Mouse (Mus musculus): ENCODE measurements around the gene Gpr176. TPM values are rescaled to one million over a fixed set of nuclear protein-coding genes. Genes with fewer than 3 reads are reported as not detected.

The Gpr176 gene
- polyA plus RNA-seq, 1 experiment from 2014 or later = 0.73 TPM

GRCm38 (mm10) chr2:118257094-118257493 lies 116.1 kb downstream of the Gpr176 start:
- Histone ChIP-seq H3K27me3 (no peaks in the 10 kb centered on the region), H3K9ac (no peak overlapping the region), H3K9me3 (no peaks in the 10 kb centered on the region), H3K4me3 (peak overlapping the region; percentile 40), H3K36me3 (no peaks in the 10 kb centered on the region), H3K27ac (no peak overlapping the region), H3K4me2 (peak overlapping the region; percentile 52), H3K4me1 (peaks cover 5% of the 10 kb centered on the region)
- 72% methylated on average over 8 of the region's 8 CpGs for WGBS
- ATAC-seq (ENCODE audit: insufficient number of reproducible peaks, low FRiP score, low TSS enrichment, low read depth) = no peak

GRCm38 (mm10) chr2:118256621-118257053 lies 116.6 kb downstream of the Gpr176 start, which contains the start of gene Fsip1:
Gene Fsip1, minus strand, starts transcription at chr2:118256966.
- Histone ChIP-seq H3K9ac (no peak within 1 kb of the TSS), H3K4me2 (peak within 1 kb of the TSS; percentile 52)

GRCm38 (mm10) chr2:118254516-118254915 lies 118.7 kb downstream of the Gpr176 start:
- H3K4me1 ChIP-seq = peaks cover 5% of the 10 kb centered on the region
- WGBS = 39% methylated on average over 8 of the region's 8 CpGs
- H3K4me3 ChIP-seq = no peak overlapping the region
- H3K4me2 ChIP-seq = no peak overlapping the region
- ATAC-seq (ENCODE audit: insufficient number of reproducible peaks, low FRiP score, low TSS enrichment, low read depth) = no peak
- no peak overlapping the region for H3K9ac ChIP-seq
- no peaks in the 10 kb centered on the region for H3K36me3 ChIP-seq
- no peaks in the 10 kb centered on the region for H3K27me3 ChIP-seq
- H3K27ac ChIP-seq = no peak overlapping the region
- no peaks in the 10 kb centered on the region for H3K9me3 ChIP-seq

More at GRCm38 (mm10) chr2:118256621-118257053, 116.6 kb downstream of the Gpr176 start, which contains the start of gene Fsip1:
- peak within 1 kb of the TSS; percentile 40 for H3K4me3 ChIP-seq
- H3K27me3 ChIP-seq = no peaks in the 10 kb centered on the region
- no peak within 1 kb of the TSS for H3K27ac ChIP-seq
- ATAC-seq (ENCODE audit: insufficient number of reproducible peaks, low FRiP score, low TSS enrichment, low read depth) = peak; percentile 58
- peaks cover 5% of the 10 kb centered on the region for H3K4me1 ChIP-seq
- 2% methylated on average over 25 of the region's 25 CpGs for WGBS
- no peaks in the 10 kb centered on the region for H3K36me3 ChIP-seq
- no peaks in the 10 kb centered on the region for H3K9me3 ChIP-seq

GRCm38 (mm10) chr2:118248966-118249365 lies 124.3 kb downstream of the Gpr176 start:
- Histone ChIP-seq H3K36me3 (no peaks in the 10 kb centered on the region), H3K9me3 (no peaks in the 10 kb centered on the region), H3K4me1 (no peaks in the 10 kb centered on the region), H3K9ac (no peak overlapping the region), H3K27ac (no peak overlapping the region), H3K4me2 (no peak overlapping the region), H3K4me3 (no peak overlapping the region), H3K27me3 (no peaks in the 10 kb centered on the region)
- ATAC-seq (ENCODE audit: insufficient number of reproducible peaks, low FRiP score, low TSS enrichment, low read depth) = no peak
- 78% methylated on average over 12 of the region's 12 CpGs for WGBS

GRCm38 (mm10) chr2:118248016-118248415 lies 125.2 kb downstream of the Gpr176 start:
- 41% methylated on average over 2 of the region's 2 CpGs for WGBS
- Histone ChIP-seq H3K9ac (no peak overlapping the region), H3K27me3 (no peaks in the 10 kb centered on the region), H3K36me3 (no peaks in the 10 kb centered on the region), H3K4me2 (no peak overlapping the region), H3K27ac (no peak overlapping the region), H3K4me1 (no peaks in the 10 kb centered on the region), H3K9me3 (no peaks in the 10 kb centered on the region), H3K4me3 (no peak overlapping the region)
- ATAC-seq (ENCODE audit: insufficient number of reproducible peaks, low FRiP score, low TSS enrichment, low read depth) = no peak

GRCm38 (mm10) chr2:118245914-118246313 lies 127.3 kb downstream of the Gpr176 start:
- Histone ChIP-seq H3K4me1 (no peaks in the 10 kb centered on the region), H3K9me3 (no peaks in the 10 kb centered on the region), H3K27ac (no peak overlapping the region), H3K9ac (no peak overlapping the region), H3K36me3 (no peaks in the 10 kb centered on the region), H3K27me3 (no peaks in the 10 kb centered on the region), H3K4me3 (no peak overlapping the region), H3K4me2 (no peak overlapping the region)
- ATAC-seq (ENCODE audit: insufficient number of reproducible peaks, low FRiP score, low TSS enrichment, low read depth) = no peak
- 9% methylated on average over 10 of the region's 10 CpGs for WGBS

GRCm38 (mm10) chr2:118236196-118236595 lies 137.0 kb downstream of the Gpr176 start:
- WGBS = 29% methylated on average over 7 of the region's 7 CpGs
- H3K9ac ChIP-seq = no peak overlapping the region
- H3K9me3 ChIP-seq = no peaks in the 10 kb centered on the region
- H3K4me1 ChIP-seq = no peaks in the 10 kb centered on the region; the same call in 1 of the 2 replicates
- no peaks in the 10 kb centered on the region for H3K36me3 ChIP-seq
- H3K27ac ChIP-seq = no peak overlapping the region
- no peak for ATAC-seq (ENCODE audit: insufficient number of reproducible peaks, low FRiP score, low TSS enrichment, low read depth)
- H3K4me3 ChIP-seq = no peak overlapping the region
- no peaks in the 10 kb centered on the region for H3K27me3 ChIP-seq
- H3K4me2 ChIP-seq = no peak overlapping the region

- ATAC-seq (ENCODE audit: insufficient number of reproducible peaks, low FRiP score, low TSS enrichment, low read depth) = no peak
- H3K36me3 ChIP-seq = no peaks in the 10 kb centered on the region
- H3K4me2 ChIP-seq = no peak overlapping the region
- H3K27me3 ChIP-seq = no peaks in the 10 kb centered on the region
- H3K4me1 ChIP-seq = no peaks in the 10 kb centered on the region; the same call in 1 of the 2 replicates
- 61% methylated on average over 3 of the region's 3 CpGs for WGBS
- H3K27ac ChIP-seq = no peak overlapping the region
- H3K4me3 ChIP-seq = no peak overlapping the region
- no peaks in the 10 kb centered on the region for H3K9me3 ChIP-seq
- no peak overlapping the region for H3K9ac ChIP-seq
Measured at GRCm38 (mm10) chr2:118235614-118236013, 137.6 kb downstream of the Gpr176 start.

- no peaks in the 10 kb centered on the region for H3K36me3 ChIP-seq
- H3K9me3 ChIP-seq = no peaks in the 10 kb centered on the region
- H3K4me1 ChIP-seq = no peaks in the 10 kb centered on the region
- H3K9ac ChIP-seq = no peak overlapping the region
- no peak overlapping the region for H3K27ac ChIP-seq
- WGBS = 49% methylated on average over 3 of the region's 3 CpGs
- H3K4me2 ChIP-seq = no peak overlapping the region
- ATAC-seq (ENCODE audit: insufficient number of reproducible peaks, low FRiP score, low TSS enrichment, low read depth) = no peak
- no peak overlapping the region for H3K4me3 ChIP-seq
- no peaks in the 10 kb centered on the region for H3K27me3 ChIP-seq
Measured at GRCm38 (mm10) chr2:118230544-118230943, 142.7 kb downstream of the Gpr176 start.

- WGBS = 92% methylated on average over 4 of the region's 4 CpGs
- no peaks in the 10 kb centered on the region for H3K9me3 ChIP-seq
- H3K36me3 ChIP-seq = no peaks in the 10 kb centered on the region
- no peaks in the 10 kb centered on the region for H3K27me3 ChIP-seq
- H3K4me1 ChIP-seq = no peaks in the 10 kb centered on the region
- H3K4me3 ChIP-seq = no peak overlapping the region
- no peak overlapping the region for H3K9ac ChIP-seq
- ATAC-seq (ENCODE audit: insufficient number of reproducible peaks, low FRiP score, low TSS enrichment, low read depth) = no peak
- no peak overlapping the region for H3K4me2 ChIP-seq
- H3K27ac ChIP-seq = no peak overlapping the region
Measured at GRCm38 (mm10) chr2:118228486-118229079, 144.6 kb downstream of the Gpr176 start.

All from limb, embryonic 15.5 days (tissue).